Mouse (Mus musculus) right cerebral cortex, postnatal 25 days (tissue): Measurements from ENCODE around the gene Actn4.

Experiments used
- DNase-seq: peaks from one replicate; pipeline ENCODE4 v3.0.0; 2022

Gene Actn4

DNA sequence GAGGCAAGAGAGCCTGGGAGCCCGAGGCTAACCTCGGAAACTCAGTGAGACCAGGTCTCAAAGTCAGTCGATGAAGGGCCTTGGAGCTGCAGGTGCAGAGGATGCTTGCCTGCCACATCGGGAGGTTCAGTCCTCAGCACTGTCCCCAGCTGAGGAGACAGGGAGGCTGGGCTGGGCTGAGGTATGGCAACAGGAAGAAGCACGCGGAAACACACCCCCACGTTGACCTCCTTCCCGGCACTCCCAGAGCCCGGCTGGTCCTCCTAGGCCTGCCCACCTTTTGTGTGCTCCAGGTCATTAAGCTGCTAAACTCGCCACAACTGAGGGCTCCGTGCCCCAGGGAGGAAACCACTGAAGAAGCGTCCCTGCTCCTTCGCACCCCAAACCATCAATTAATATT lies 80.9 kb downstream of the Actn4 start, which contains the start of gene Capn12:
Gene Capn12 (plus strand): TSS at position 224 of the 400 bp plus-strand sequence.
- no peak for DNase-seq

DNA sequence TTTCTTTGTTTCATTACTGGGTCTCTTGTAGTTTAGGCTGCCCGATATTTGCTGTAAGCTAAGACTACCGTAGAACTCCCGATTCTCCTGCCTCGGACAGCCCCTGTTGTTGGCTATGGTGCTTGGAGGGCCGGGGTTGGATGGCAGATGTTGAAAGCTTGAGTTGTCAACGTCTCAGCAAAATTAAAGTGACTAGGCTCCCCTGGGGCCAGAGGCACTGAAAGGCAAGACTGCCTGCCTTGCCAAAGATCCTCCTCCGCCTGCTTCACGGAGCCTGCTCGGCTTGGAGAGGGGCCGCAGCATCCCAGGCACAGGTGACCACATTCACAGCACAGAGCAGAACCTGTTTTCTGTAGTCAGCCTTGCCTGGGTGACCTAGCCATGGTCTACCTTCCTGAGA lies 81.6 kb downstream of the Actn4 start:
- DNase-seq, result no peak

DNA sequence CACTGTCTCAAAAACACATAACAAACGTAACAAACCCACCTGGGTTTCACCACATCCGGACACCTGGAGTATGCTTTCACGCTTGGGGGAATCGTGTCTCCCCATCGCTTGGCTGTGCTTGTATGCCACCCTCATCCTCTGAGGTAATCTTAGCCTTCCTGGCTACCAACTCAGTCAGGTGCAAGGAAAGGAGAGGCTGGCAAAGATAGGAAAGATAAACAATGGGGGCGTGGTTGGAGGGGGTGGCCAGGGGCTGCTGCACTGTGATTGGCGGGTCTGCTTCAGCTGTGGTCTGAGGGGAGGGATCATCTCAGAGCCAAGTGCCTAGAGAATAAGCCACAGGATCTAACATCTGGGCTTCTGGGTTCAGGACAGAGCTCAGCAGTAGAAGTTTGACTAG lies 82.5 kb downstream of the Actn4 start:
- DNase-seq, result no peak

DNA sequence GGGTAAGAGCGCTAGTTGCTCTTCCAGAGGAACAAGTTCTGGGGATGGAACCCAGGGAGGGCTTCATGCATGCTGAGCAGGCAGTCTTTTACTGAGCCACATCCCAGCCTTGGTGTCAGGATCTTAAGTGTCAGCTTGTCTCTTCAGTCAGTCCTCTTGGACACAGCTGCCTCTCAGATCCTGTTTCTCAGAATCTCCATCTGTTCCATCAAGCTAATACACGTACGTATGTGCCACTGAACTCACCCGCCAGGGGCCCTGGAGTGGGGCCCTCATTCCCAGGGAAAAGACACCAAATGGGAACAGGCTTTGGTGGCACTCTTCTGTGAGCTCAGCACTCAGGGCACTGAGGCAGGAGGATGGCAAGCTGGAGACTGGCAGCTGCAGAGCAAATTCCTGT lies 84.3 kb downstream of the Actn4 start:
- DNase-seq, result no peak

DNA sequence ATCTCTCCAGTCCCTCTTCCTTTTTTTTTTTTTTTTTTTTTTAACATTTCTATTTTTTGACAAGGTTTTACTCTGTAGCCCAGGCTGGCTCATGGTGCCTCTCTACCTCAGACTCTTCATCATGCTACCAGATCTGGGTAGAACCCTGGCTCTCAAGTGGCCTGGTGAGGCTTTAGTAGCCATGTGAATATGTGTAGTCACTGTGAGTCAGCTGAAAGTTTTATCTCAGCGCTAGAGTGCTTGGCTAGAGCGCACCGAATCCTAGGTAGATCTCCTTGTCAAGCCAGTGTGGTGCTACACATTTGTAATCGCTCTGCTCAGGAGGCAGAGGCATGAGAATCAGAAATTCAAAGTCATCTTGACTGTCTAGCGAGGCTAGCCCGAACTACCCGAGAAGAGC lies 85.0 kb downstream of the Actn4 start:
- DNase-seq, result no peak

DNA sequence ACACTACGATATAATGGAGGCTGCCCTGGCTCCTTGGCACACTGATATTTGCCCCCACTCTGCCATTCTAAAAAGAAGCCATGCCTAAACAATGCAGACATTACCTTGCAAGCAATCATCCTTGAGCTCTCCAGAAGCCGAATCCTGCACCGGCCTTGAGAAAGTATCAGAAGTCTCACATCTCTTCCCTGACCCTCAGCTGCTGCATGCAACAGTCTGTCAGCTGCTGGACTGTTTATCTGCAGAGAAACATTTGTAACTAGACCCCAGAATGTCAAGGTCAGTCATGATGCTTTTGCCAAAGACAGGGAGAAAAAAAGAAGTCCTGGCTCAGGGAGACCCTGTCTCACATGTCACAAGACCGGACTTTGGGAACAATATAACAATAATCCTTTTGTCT lies 86.0 kb downstream of the Actn4 start:
- no peak for DNase-seq

DNA sequence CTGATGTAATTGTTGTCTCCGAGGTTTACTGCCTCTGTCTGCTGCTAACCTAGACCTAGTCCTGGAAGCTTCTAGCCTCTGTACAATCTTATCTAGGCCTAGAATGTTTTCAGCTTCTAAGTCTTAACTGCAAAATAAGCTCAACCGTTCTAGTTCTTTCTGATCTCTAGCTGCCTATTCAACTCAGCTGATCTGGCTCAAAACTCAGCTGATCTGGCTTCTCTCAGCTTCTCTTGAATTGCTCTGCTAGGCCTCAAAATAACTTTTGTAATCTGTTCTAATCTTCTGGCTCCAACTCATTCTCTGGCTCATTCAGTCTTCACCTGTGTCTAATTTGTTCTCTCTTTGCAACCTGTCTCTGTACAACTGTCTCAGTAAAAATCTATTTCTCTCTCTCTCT lies 87.6 kb downstream of the Actn4 start:
- no peak for DNase-seq

DNA sequence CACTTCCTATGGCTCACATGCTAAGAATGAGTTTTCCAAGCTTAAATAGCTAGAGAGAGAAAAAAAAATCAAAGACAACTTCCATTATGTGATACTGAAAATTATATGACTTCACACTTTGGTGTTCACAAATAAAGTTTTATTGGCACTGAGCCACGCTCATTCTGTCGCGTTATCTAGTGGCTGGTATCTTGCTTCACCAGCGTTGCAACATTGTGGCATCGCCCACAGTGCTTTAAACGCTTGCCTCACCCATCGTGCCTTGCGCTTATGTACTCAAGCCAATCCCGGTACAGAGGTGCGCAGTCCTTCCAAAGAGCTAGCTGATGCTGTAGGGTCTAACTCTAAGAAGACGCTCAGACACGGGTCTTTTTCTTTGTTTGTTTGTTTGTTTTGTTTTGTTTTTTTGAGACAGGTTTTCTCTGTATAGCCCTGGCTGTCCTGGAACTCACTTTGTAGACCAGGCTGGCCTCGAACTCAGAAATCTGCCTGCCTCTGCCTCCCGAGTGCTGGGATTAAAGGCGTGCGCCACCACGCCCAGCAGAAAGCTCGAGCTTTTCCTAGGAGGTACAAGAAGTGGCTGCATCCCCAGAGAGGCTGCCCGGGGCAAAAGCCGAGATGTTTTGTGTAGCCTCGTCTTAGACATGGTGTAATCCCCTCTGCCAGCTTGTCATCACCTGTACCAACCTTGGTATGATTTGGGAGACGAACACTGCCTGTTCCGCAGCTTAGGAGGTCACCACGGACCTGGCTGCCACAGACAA lies 91.1 kb downstream of the Actn4 start:
- no peak for DNase-seq

DNA sequence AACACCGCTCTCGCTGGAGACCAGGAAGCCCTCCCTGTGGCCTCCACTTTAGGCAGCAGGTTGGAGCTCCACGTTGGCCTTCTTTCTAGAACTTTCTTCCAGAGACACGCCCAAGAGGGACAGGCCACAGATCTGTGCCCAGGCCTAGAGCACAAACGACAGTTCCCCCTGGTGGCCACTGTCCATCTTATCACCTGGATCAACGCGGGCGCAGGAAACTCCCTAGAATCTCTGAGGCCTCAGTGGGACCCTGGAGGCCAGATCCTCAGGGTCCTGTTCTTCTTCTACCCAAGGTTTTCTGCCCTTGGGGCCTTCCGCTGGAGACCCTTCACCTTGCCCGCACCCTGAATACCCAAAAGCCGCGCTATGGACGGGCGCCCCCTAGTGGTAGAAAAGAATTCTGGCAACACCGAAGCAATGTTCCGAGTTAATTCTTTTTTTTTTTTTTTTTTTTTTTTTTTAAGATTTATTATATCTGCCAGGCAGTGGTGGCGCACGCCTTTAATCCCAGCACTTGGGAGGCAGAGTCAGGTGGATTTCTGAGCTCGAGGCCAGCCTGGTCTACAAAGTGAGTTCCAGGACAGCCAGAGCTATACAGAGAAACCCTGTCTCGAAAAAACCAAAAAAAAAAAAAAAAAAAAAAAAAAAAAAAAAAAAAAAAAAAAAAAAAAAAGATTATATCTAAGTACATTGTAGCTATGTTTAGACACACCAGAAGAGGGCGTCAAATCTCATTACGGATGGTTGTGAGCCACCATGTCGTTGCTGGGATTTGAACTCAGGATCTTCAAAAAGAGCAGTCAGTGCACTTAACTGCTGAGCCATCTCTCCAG lies 94.4 kb downstream of the Actn4 start:
- peak; percentile 37 for DNase-seq

DNA sequence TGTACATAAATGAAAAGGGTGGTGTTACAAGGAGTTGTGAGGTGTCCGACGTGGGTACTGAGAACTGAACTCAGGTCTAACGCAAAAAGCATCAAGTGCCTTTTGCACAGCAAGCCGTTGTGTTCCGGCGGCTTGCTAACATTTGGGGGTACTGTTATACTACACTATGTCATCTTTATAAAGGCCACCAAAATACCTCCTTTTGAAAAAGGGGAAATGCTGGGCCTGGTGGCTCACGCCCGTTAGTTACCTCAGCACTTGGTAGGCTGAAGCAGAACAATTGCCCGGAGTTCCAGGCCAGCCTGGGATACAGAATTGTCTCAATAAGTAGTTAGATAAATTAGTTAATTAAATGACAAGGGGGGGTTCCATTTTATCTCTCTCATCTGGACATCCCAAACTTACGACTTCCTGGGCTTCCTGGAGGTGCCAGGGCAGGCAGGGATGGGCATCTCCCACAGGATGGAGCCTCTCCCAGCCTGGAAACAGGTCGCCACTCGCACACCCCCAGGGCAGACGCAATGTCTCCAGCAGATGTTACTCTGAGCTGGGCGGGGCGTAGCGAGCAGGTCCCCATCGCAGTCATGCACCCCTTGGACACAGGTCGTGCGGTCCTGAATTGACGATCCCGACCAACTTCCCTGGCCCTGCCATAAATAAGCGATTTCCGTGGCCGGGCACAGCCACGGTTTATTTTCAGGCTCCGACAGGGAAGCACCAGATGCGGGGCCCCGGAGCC lies 95.2 kb downstream of the Actn4 start:
- DNase-seq, result no peak

DNA sequence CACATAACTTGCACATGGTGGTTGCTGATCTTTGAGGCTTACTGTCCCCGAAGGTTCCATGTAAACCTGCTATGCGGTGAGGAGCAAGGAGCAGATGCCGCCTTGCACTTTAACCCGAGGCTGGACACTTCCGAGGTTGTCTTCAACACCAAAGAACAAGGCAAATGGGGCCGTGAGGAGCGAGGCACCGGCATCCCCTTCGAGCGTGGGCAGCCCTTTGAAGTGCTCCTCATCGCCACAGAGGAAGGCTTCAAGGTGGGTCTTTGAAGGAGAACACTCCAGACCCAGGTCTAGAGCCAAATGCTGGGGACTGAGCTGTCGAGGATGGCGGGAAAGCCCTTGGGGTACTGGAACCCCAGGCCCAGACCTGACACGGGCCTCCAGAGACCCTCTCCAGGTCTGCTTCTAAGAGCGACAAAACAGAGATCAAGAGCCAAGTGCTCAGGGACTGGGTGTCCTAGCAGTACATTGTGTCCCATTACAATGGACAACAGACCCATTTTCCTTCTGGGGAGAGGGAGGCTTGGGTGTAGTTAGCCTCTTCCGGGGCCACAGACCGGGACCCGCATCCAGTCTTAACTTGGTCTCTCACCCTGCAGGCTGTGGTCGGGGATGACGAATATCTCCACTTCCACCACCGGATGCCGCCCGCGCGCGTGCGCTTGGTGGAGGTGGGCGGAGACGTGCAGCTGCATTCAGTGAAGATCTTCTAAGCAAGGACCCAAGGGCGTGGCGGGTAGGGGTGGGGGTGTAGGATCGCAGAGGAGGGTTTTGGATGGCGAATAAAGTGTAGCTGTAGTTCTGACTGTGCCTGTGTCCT lies 96.4 kb downstream of the Actn4 start:
- peak; percentile 84 for DNase-seq

DNA sequence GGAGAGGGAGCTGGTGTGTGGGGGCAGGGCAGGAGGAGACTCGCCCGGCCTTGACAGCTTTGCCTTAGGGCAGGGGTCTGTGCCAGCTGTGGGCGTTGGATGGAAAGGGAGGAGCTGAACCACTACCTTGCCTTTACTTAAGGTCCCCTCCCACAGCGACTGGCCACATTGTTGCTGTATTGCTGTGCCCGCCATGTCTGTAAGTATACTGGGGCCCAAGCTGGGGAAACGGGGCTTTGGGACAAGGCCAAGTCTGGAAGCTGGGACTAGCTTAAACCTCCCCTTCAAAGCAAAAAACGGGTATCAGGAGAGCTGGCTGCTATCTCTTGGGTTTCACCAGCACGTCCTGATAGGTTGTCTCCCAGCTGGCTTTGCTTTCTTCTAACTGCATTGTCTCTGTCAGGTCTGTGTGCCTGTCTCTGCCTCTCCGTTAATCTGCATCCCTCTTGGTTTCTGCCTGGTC lies 97.8 kb downstream of the Actn4 start:
- DNase-seq, result no peak

DNA sequence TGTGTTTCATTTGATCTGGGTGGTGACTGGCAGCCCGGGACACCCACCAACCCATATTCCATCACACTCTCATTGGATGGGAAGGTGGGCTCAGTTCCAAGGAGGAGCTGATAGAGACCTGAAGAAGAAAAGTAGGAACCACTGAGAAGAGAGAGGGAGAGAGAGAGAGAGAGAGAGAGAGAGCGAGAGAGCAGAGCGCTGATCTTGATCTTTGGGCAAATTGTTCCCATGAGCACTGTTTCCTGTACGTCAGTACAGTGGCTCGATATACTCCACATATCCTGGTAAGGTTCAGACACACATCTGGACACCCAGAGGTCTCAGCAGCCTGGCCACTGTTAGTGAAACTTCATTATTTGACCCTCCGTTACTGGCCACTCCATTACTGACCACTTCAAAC lies 98.6 kb downstream of the Actn4 start, which contains the start of gene Lgals7:
Gene Lgals7 (plus strand): TSS at position 314 of the 400 bp plus-strand sequence.
- DNase-seq, result no peak

DNA sequence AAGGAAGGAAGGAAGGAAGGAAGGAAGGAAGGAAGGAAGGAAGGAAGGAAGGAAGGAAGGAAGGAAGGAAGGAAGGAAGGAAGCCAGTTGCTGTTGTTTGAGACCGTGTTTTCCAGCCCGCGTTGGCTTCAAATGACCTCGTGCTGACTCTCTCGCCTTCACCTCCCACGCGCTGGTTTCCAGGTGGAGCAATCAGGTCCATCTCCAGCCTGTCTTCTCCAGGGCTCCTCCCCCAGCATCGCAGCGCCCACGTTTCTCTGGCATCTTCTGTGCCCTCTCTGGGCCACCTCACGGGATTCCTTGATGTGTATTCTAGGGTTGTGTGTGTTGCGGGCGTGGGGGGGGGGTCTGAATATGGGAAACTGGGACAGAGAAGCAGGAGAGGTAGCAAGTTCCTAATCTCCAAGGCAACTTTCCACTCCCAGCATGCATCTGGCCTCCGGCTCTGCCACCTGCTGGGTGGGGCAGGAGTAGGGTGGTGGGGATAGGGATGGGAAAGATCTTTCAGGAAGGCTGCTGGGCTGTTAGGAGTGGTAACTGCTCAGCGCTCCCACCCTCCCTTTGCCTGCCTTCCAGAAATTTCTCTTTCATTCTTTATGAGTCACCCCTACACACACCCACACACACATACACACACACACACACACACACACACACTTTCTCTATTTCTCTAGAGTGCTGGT lies 99.2 kb downstream of the Actn4 start:
- peak; percentile 77 for DNase-seq

DNA sequence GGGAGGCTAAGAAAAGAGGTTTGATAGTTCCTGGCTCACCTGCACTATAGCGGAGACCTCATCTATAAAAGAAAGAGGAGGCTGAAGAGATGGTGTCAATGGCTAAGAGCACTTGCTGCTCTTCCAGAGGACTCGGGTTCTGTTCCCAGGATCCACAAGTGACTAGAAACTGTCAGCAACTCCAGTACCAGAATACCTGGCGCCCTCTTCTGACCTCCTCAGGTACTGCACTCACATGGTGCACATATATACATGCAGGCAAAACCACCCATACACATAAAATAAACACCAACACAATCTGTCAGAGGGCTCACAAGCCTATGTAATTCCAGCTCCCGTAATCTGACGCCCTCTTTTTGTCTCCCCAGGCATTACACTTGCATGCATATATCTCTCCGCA lies 101.2 kb downstream of the Actn4 start:
- no peak for DNase-seq

DNA sequence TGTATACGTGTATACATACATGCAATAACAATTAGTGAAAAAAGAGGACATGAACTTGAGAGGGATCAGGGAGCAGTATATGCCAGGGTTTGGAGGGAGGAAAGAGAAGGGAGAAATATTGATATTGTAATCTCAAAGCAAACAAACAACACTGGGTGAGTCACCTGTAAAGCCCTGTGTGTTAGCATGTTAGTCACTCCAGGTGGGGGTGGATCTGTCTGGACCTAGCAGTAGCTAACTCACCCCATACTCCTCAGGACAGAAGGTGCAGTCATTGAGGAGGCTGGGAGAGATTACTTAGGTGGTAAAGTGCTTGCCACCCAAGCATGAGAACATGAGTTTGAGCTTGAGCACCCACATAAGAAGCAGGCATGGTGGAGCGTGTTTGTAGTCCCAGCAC lies 102.2 kb downstream of the Actn4 start:
- no peak for DNase-seq

DNA sequence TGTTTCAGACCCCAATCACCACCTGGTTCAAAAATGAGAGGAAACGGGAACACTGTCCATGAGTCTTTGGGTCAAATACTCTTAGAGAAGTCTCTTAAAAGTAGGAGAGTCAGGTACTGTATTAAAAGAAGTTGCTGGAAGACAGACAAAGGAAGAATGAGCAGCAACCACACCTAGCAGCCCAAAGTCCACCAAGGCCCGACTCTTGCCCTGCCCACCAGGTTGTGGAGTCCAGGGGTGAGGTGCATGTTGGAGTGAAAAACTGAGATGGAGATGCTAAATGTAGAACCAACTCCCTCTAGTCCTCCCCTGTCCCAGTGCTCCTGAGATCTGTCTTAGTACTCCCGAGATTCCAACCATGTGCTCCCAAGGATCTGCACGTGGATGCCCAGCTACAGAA lies 111.5 kb downstream of the Actn4 start:
- DNase-seq, result no peak

DNA sequence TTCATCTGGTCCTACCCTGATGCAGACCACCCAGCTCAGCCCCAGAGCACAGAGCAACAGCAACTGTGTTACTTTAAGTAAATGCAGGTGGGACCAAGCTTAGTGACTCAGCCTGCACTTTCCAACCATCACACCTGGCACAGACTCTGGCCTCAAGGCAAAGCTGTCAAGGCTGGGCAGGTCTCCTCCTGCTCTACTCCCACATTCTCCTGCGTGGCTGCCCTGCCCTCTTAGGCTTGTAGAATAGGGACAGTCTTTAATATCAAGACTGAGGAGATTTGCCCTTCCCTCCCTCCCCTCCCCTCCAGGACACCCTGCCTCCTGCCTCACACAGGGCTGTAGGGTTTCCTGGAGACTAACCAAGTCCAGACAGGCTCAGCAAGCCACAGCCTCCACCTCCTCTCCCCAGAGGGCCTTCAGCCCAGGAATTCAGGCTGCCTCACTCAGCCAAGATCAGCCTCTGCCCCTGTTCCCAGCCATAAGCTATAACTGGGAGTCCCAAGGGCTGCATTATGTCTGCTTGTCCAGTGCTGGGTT lies 112.4 kb downstream of the Actn4 start:
- no peak for DNase-seq

DNA sequence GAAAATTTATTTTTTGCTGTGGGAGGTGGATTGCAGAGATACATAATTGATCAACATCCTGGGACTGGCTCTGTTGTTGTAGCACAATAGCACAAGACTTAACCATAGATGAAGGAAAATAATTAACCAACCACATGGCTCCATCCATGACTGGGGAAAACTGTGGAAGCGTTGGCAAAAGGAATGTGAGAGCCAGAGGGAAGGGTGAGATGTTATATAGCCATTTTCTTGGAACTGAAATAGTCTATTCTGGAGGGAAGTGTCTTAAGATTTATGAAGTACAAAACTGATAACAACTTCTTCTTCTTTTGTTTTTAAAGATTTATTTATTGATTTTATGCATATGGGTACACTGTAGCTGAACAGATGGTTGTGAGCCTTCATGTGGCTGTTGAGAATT lies 114.9 kb downstream of the Actn4 start:
- DNase-seq, result no peak
